Mouse (Mus musculus) myocyte (in vitro differentiated cells): ENCODE measurements around the gene She.

Experiments
- E2F4 ChIP-seq: IDR thresholded peaks from one replicate; pipeline ENCODE4 v1.6.1; 2011; ENCODE audit warnings: mild to moderate bottlenecking, control low read depth, moderate library complexity; ENCODE audit not compliant: insufficient read depth
- MAX ChIP-seq: IDR thresholded peaks from one replicate; pipeline ENCODE4 v1.6.1; 2011; ENCODE audit warnings: low read depth, mild to moderate bottlenecking, control low read depth
- MYOD1 ChIP-seq, 3 experiments: IDR thresholded peaks; one replicate each; pipeline ENCODE4 v1.6.1; 2011; ENCODE audit warnings: control low read depth in 2 of 3, low read depth in 2 of 3, mild to moderate bottlenecking in 2 of 3, moderate library complexity in 1 of 3; ENCODE audit not compliant: insufficient read length in 2 of 3, control insufficient read depth in 1 of 3
- POLR2A ChIP-seq: IDR thresholded peaks from one replicate; pipeline ENCODE4 v1.6.1; 2011; ENCODE audit warnings: low read depth, mild to moderate bottlenecking, control low read depth, moderate library complexity; ENCODE audit not compliant: insufficient read length
- TCF3 ChIP-seq: IDR thresholded peaks from one replicate; pipeline ENCODE4 v1.6.1; 2011; ENCODE audit warnings: low read depth, control low read depth; ENCODE audit not compliant: insufficient read length
- USF1 ChIP-seq: IDR thresholded peaks from one replicate; pipeline ENCODE4 v1.6.1; 2011; ENCODE audit warnings: low read depth, mild to moderate bottlenecking, control low read depth, moderate library complexity

GRCm38 (mm10) chr3:89898011-89898410 lies 66.8 kb downstream of the She start:
- no peak for TF ChIP-seq TCF3
- no peak for TF ChIP-seq POLR2A
- TF ChIP-seq MYOD1 (IDR thresholded peaks at IDR 0.05; ENCODE audit: control insufficient read depth in 1 of 3, insufficient read length in 2 of 3, low read depth in 2 of 3), result no peak
- TF ChIP-seq MAX, result no peak
- TF ChIP-seq USF1, result no peak
- TF ChIP-seq E2F4, result no peak
